Mouse (Mus musculus) ES-Bruce4 (cell line): ENCODE measurements around the gene Lrguk. TPM values are rescaled to one million over a fixed set of nuclear protein-coding genes. Genes with fewer than 3 reads are reported as not detected.

Experiments used
- H3K27ac ChIP-seq: 2 replicates; pipeline ENCODE4 v1.5.1; 2012; ENCODE audit warnings: low read length, inconsistent platforms; ENCODE audit not compliant: insufficient read depth
- H3K27me3 ChIP-seq: 2 replicates; pipeline ENCODE4 v1.6.1; 2012; ENCODE audit warnings: mild to moderate bottlenecking, low read length, inconsistent platforms; ENCODE audit not compliant: control insufficient read depth, poor library complexity, insufficient read depth, severe bottlenecking
- H3K36me3 ChIP-seq: 2 replicates; pipeline ENCODE4 v1.6.1; 2012; ENCODE audit warnings: inconsistent platforms, mild to moderate bottlenecking, low read length, moderate library complexity; ENCODE audit not compliant: control insufficient read depth, poor library complexity, insufficient read depth, severe bottlenecking
- H3K4me1 ChIP-seq: one replicate; pipeline ENCODE4 v1.8.1; 2011; ENCODE audit warnings: low read length; ENCODE audit not compliant: control insufficient read depth, insufficient read depth
- H3K4me3 ChIP-seq: 2 replicates; pipeline ENCODE4 v1.5.1; 2011; ENCODE audit warnings: low read depth, mild to moderate bottlenecking, low read length
- H3K9ac ChIP-seq: 2 replicates; pipeline ENCODE4 v1.6.1; 2012; ENCODE audit warnings: low read depth, mild to moderate bottlenecking, inconsistent platforms; ENCODE audit not compliant: poor library complexity, severe bottlenecking
- H3K9me3 ChIP-seq: replicated peaks from 2 replicates; pipeline ENCODE4 v1.6.1; 2012; ENCODE audit warnings: mild to moderate bottlenecking, low read length, inconsistent platforms; ENCODE audit not compliant: control insufficient read depth, poor library complexity, insufficient read depth, severe bottlenecking
- CTCF ChIP-seq: IDR thresholded peaks from one replicate; pipeline ENCODE4 v1.8.1; 2011; ENCODE audit warnings: low read depth, low read length
- EP300 ChIP-seq: IDR thresholded peaks from 2 replicates; pipeline ENCODE4 v1.6.1; 2011; ENCODE audit warnings: low read depth, low read length; ENCODE audit not compliant: insufficient read depth
- POLR2A ChIP-seq: IDR thresholded peaks from one replicate; pipeline ENCODE4 v1.8.1; 2011; ENCODE audit warnings: low read length; ENCODE audit not compliant: insufficient read depth
- polyA plus RNA-seq: library from polyadenylated mRNA; stranded (reverse); fragments of >200 nt; gene quantifications from 2 replicates; pipeline ENCODE4 v1.2.4, GENCODE M21; 2011; ENCODE audit warnings: low read depth; ENCODE audit not compliant: missing spikeins, insufficient read depth, insufficient read length

Lrguk gene
- polyA plus RNA-seq, 1 experiment, result 1.5 TPM

- no peak overlapping the region for H3K27ac ChIP-seq
- H3K4me1 ChIP-seq, result no peaks in the 10 kb centered on the region
- H3K36me3 ChIP-seq, result 0 out of 2 replicates have a peak, but pooled peaks cover 3% of the 10 kb centered on the region
- H3K4me3 ChIP-seq, result no peak overlapping the region
- H3K9ac ChIP-seq, result no peak overlapping the region
- no peaks in the 10 kb centered on the region for H3K9me3 ChIP-seq
- H3K27me3 ChIP-seq, result no peaks in the 10 kb centered on the region
- TF ChIP-seq EP300, result no peak
- TF ChIP-seq CTCF, result no peak
- TF ChIP-seq POLR2A, result no peak
Measured at GRCm38 (mm10) chr6:34171748-34172457, 142.7 kb downstream of the Lrguk start.

GRCm38 (mm10) chr6:34173251-34173650, 144.0 kb downstream of the Lrguk start:
- Histone ChIP-seq H3K27me3 (no peaks in the 10 kb centered on the region), H3K9me3 (no peaks in the 10 kb centered on the region), H3K9ac (no peak overlapping the region), H3K36me3 (0 out of 2 replicates have a peak, but pooled peaks cover 3% of the 10 kb centered on the region), H3K4me3 (no peak overlapping the region), H3K27ac (no peak overlapping the region), H3K4me1 (no peaks in the 10 kb centered on the region)
- no peak for TF ChIP-seq CTCF
- no peak for TF ChIP-seq POLR2A
- no peak for TF ChIP-seq EP300

- no peak overlapping the region for H3K4me3 ChIP-seq
- no peak overlapping the region for H3K9ac ChIP-seq
- TF ChIP-seq EP300 (no peak), POLR2A (no peak), CTCF (no peak)
- H3K27ac ChIP-seq, result no peak overlapping the region
- no peaks in the 10 kb centered on the region for H3K27me3 ChIP-seq
- 0 out of 2 replicates have a peak, but pooled peaks cover 3% of the 10 kb centered on the region for H3K36me3 ChIP-seq
- no peaks in the 10 kb centered on the region for H3K4me1 ChIP-seq
- H3K9me3 ChIP-seq, result no peaks in the 10 kb centered on the region
Measured at GRCm38 (mm10) chr6:34174715-34175114, 145.5 kb downstream of the Lrguk start.

GRCm38 (mm10) chr6:34176111-34176863, 147.0 kb downstream of the Lrguk start:
- H3K27ac ChIP-seq, result no peak overlapping the region
- H3K9me3 ChIP-seq, result no peaks in the 10 kb centered on the region
- no peaks in the 10 kb centered on the region for H3K36me3 ChIP-seq
- H3K4me3 ChIP-seq, result peak overlapping the region; percentile 86
- no peak for TF ChIP-seq EP300
- TF ChIP-seq CTCF, result no peak
- no peak for TF ChIP-seq POLR2A
- no peaks in the 10 kb centered on the region for H3K27me3 ChIP-seq
- no peaks in the 10 kb centered on the region for H3K4me1 ChIP-seq
- H3K9ac ChIP-seq, result peak overlapping the region; percentile 72

GRCm38 (mm10) chr6:34176864-34177247, 147.6 kb downstream of the Lrguk start, which contains the start of gene Slc35b4:
Gene Slc35b4 (minus strand): TSS chr6:34177111.
- H3K9me3 ChIP-seq, result no peaks in the 10 kb centered on the region
- H3K9ac ChIP-seq, result peak within 1 kb of the TSS; percentile 72
- no peaks in the 10 kb centered on the region for H3K27me3 ChIP-seq
- peak within 1 kb of the TSS; percentile 86 for H3K4me3 ChIP-seq
- no peaks in the 10 kb centered on the region for H3K4me1 ChIP-seq
- TF ChIP-seq POLR2A, result no peak
- no peak for TF ChIP-seq CTCF
- no peak for TF ChIP-seq EP300
- H3K27ac ChIP-seq, result no peak within 1 kb of the TSS
- H3K36me3 ChIP-seq, result no peaks in the 10 kb centered on the region

GRCm38 (mm10) chr6:34179007-34179406, 149.8 kb downstream of the Lrguk start:
- no peaks in the 10 kb centered on the region for H3K9me3 ChIP-seq
- H3K4me3 ChIP-seq, result no peak overlapping the region
- no peaks in the 10 kb centered on the region for H3K36me3 ChIP-seq
- H3K27ac ChIP-seq, result no peak overlapping the region
- no peaks in the 10 kb centered on the region for H3K4me1 ChIP-seq
- no peak for TF ChIP-seq POLR2A
- TF ChIP-seq EP300, result no peak
- TF ChIP-seq CTCF, result no peak
- H3K9ac ChIP-seq, result no peak overlapping the region
- H3K27me3 ChIP-seq, result no peaks in the 10 kb centered on the region; the same call in 1 of the 2 replicates
